Mouse (Mus musculus) forebrain, embryonic 14.5 days (tissue): Measurements from ENCODE around the gene Anxa1. TPM values are rescaled to one million over a fixed set of nuclear protein-coding genes. Genes with fewer than 3 reads are reported as not detected.

Experiments
- ATAC-seq: fragments of 200-750 bp; cut with Nextera tagmentation; 2 replicates; pipeline ENCODE4 v1.8.0; 2017; ENCODE audit warnings: mild to moderate bottlenecking, moderate library complexity
- DNase-seq: peaks from one replicate; pipeline ENCODE4 v3.0.0-alpha.2; 2015; ENCODE audit warnings: low spot score
- H3K27ac ChIP-seq: fragments of 300-500 bp; sonication (generic); 2 replicates; pipeline ENCODE4 v1.5.1; 2014; ENCODE audit warnings: low read depth, mild to moderate bottlenecking, control low read depth, low read length, moderate library complexity
- H3K27me3 ChIP-seq: fragments of 300-500 bp; sonication (generic); replicated peaks from 2 replicates; pipeline ENCODE4 v1.6.1; 2014; ENCODE audit warnings: low read length, control low read depth, mixed read lengths; ENCODE audit not compliant: control insufficient read depth, insufficient read depth
- H3K36me3 ChIP-seq: fragments of 300-500 bp; sonication (generic); 2 replicates; pipeline ENCODE4 v1.6.1; 2014; ENCODE audit warnings: low read length, control low read depth; ENCODE audit not compliant: control insufficient read depth, insufficient read depth
- H3K4me1 ChIP-seq: fragments of 300-500 bp; sonication (generic); 2 replicates; pipeline ENCODE4 v1.6.1; 2014; ENCODE audit warnings: antibody characterized with exemption, low read length, control low read depth; ENCODE audit not compliant: control insufficient read depth, insufficient read depth
- H3K4me2 ChIP-seq: fragments of 300-500 bp; sonication (generic); 2 replicates; pipeline ENCODE4 v1.6.1; 2014; ENCODE audit warnings: mild to moderate bottlenecking, control low read depth, low read length
- H3K4me3 ChIP-seq: fragments of 300-500 bp; sonication (generic); 2 replicates; pipeline ENCODE4 v1.5.1; 2014; ENCODE audit warnings: low read depth, low read length, control low read depth
- H3K9ac ChIP-seq: fragments of 300-500 bp; sonication (generic); 2 replicates; pipeline ENCODE4 v1.6.1; 2014; ENCODE audit warnings: mild to moderate bottlenecking, low read length, control low read depth, moderate library complexity
- H3K9me3 ChIP-seq: fragments of 300-500 bp; sonication (generic); replicated peaks from 2 replicates; pipeline ENCODE4 v1.6.1; 2016; ENCODE audit warnings: low read length, control low read depth, mixed read lengths; ENCODE audit not compliant: control insufficient read depth
- WGBS: fragments of 180-500 bp; shearing (Covaris S2); extraction: QIAGEN DNeasy Blood & Tissue Kit; methylation state at CpG from one replicate; pipeline ENCODE4 v1.1.7; 2014; 5-methylcytosine and 5-hydroxymethylcytosine counted together
- polyA plus RNA-seq: library from polyadenylated mRNA; unstranded; fragments of >200 nt; fragmentation: Nextera tagmentation; extraction: Ambion mirVana; gene quantifications from 2 replicates; pipeline ENCODE4 v1.2.1, GENCODE M21; 2014

The Anxa1 gene
- polyA plus RNA-seq, 1 experiment from 2014 or later, result 4.9 TPM

GRCm38 (mm10) chr19:20389245-20389644 lies 1.5 kb downstream of the Anxa1 start:
- no peak overlapping the region for H3K27ac ChIP-seq
- H3K27me3 ChIP-seq, result no peaks in the 10 kb centered on the region
- ATAC-seq (no peak), DNase-seq (no peak)
- H3K36me3 ChIP-seq, result no peaks in the 10 kb centered on the region
- no peak overlapping the region for H3K4me3 ChIP-seq
- WGBS, result 90% methylated on average over 6 of the region's 6 CpGs
- H3K9me3 ChIP-seq, result no peaks in the 10 kb centered on the region
- H3K4me2 ChIP-seq, result no peak overlapping the region
- H3K9ac ChIP-seq, result no peak overlapping the region
- no peaks in the 10 kb centered on the region for H3K4me1 ChIP-seq

GRCm38 (mm10) chr19:20388276-20388675 lies 2.5 kb downstream of the Anxa1 start:
- no peaks in the 10 kb centered on the region for H3K36me3 ChIP-seq
- DNase-seq, result no peak

GRCm38 (mm10) chr19:20386296-20386695 lies 4.4 kb downstream of the Anxa1 start:
- ATAC-seq (peak; percentile 86; the same call in 1 of the 2 replicates), DNase-seq (peak; percentile 70)
- no peaks in the 10 kb centered on the region for H3K4me1 ChIP-seq
- WGBS, result 65% methylated on average over 2 of the region's 2 CpGs
- no peak overlapping the region for H3K9ac ChIP-seq
- no peaks in the 10 kb centered on the region for H3K9me3 ChIP-seq
- H3K27ac ChIP-seq, result no peak overlapping the region
- H3K27me3 ChIP-seq, result no peaks in the 10 kb centered on the region
- H3K36me3 ChIP-seq, result no peaks in the 10 kb centered on the region
- H3K4me2 ChIP-seq, result no peak overlapping the region
- H3K4me3 ChIP-seq, result no peak overlapping the region

More at GRCm38 (mm10) chr19:20388276-20388675, 2.5 kb downstream of the Anxa1 start:
- Histone ChIP-seq H3K4me3 (no peak overlapping the region), H3K27ac (no peak overlapping the region), H3K27me3 (no peaks in the 10 kb centered on the region), H3K4me1 (no peaks in the 10 kb centered on the region), H3K9ac (no peak overlapping the region), H3K4me2 (no peak overlapping the region), H3K9me3 (no peaks in the 10 kb centered on the region)
- WGBS, result 73% methylated on average over 6 of the region's 6 CpGs
- no peak for ATAC-seq

- no peak overlapping the region for H3K4me2 ChIP-seq
- no peak overlapping the region for H3K9ac ChIP-seq
- 51% methylated on average over 6 of the region's 6 CpGs for WGBS
- H3K27me3 ChIP-seq, result no peaks in the 10 kb centered on the region
- H3K9me3 ChIP-seq, result no peaks in the 10 kb centered on the region
- no peak overlapping the region for H3K27ac ChIP-seq
- DNase-seq (peak; percentile 65), ATAC-seq (peak; percentile 50; the same call in 1 of the 2 replicates)
- H3K4me3 ChIP-seq, result no peak overlapping the region
- no peaks in the 10 kb centered on the region for H3K36me3 ChIP-seq
- no peaks in the 10 kb centered on the region for H3K4me1 ChIP-seq
Measured at GRCm38 (mm10) chr19:20385645-20386044, 5.1 kb downstream of the Anxa1 start.

- no peaks in the 10 kb centered on the region for H3K4me1 ChIP-seq
- H3K9me3 ChIP-seq, result no peaks in the 10 kb centered on the region
- no peak overlapping the region for H3K9ac ChIP-seq
- no peak overlapping the region for H3K4me3 ChIP-seq
- WGBS, result 76% methylated on average over 2 of the region's 2 CpGs
- no peak overlapping the region for H3K27ac ChIP-seq
- DNase-seq, result no peak
- no peak for ATAC-seq
- no peak overlapping the region for H3K4me2 ChIP-seq
- no peaks in the 10 kb centered on the region for H3K36me3 ChIP-seq
- H3K27me3 ChIP-seq, result no peaks in the 10 kb centered on the region
Measured at GRCm38 (mm10) chr19:20381207-20381752, 9.5 kb downstream of the Anxa1 start.

- Histone ChIP-seq H3K36me3 (no peaks in the 10 kb centered on the region), H3K4me1 (no peaks in the 10 kb centered on the region), H3K27me3 (no peaks in the 10 kb centered on the region), H3K27ac (no peak overlapping the region), H3K9ac (no peak overlapping the region), H3K4me2 (no peak overlapping the region), H3K4me3 (no peak overlapping the region), H3K9me3 (no peaks in the 10 kb centered on the region)
- 97% methylated on average over 2 of the region's 2 CpGs for WGBS
- no peak for DNase-seq
- no peak for ATAC-seq
Measured at GRCm38 (mm10) chr19:20370175-20370574, 20.6 kb downstream of the Anxa1 start.

GRCm38 (mm10) chr19:20366571-20366970 lies 24.2 kb downstream of the Anxa1 start:
- Histone ChIP-seq H3K4me3 (no peak overlapping the region), H3K4me1 (no peaks in the 10 kb centered on the region), H3K27me3 (no peaks in the 10 kb centered on the region), H3K4me2 (no peak overlapping the region), H3K36me3 (no peaks in the 10 kb centered on the region), H3K9me3 (no peaks in the 10 kb centered on the region), H3K9ac (no peak overlapping the region), H3K27ac (no peak overlapping the region)
- DNase-seq (no peak), ATAC-seq (no peak)
- WGBS, result 85% methylated on average over 5 of the region's 5 CpGs

GRCm38 (mm10) chr19:20366010-20366409 lies 24.7 kb downstream of the Anxa1 start:
- WGBS, result 84% methylated on average over 2 of the region's 2 CpGs
- Histone ChIP-seq H3K4me1 (no peaks in the 10 kb centered on the region), H3K4me3 (no peak overlapping the region), H3K9ac (no peak overlapping the region), H3K36me3 (no peaks in the 10 kb centered on the region), H3K27me3 (no peaks in the 10 kb centered on the region), H3K27ac (no peak overlapping the region), H3K4me2 (no peak overlapping the region), H3K9me3 (no peaks in the 10 kb centered on the region)
- ATAC-seq (no peak), DNase-seq (no peak)

- H3K4me3 ChIP-seq, result no peak overlapping the region
- H3K27me3 ChIP-seq, result no peaks in the 10 kb centered on the region
- WGBS, result 93% methylated on average over 2 of the region's 2 CpGs
- H3K27ac ChIP-seq, result no peak overlapping the region
- no peaks in the 10 kb centered on the region for H3K36me3 ChIP-seq
- DNase-seq (no peak), ATAC-seq (no peak)
- H3K9ac ChIP-seq, result no peak overlapping the region
- no peak overlapping the region for H3K4me2 ChIP-seq
- H3K9me3 ChIP-seq, result no peaks in the 10 kb centered on the region
- no peaks in the 10 kb centered on the region for H3K4me1 ChIP-seq
Measured at GRCm38 (mm10) chr19:20365364-20365763, 25.4 kb downstream of the Anxa1 start.
